Mouse (Mus musculus) neural tube, embryonic 11.5 days (tissue): ENCODE measurements at regions not wholly inside any gene's neighbourhood (a gene's known extent, or its start where the extent isn't known, plus 50 kb on each side); places are given as distances from the start of the nearest gene placed in this dataset.
A peak's percentile ranks its signal among the peaks of the same experiment; 100 is the strongest.

Source experiments
- ATAC-seq: fragments of 200-750 bp; cut with Nextera tagmentation; 2 replicates; pipeline ENCODE4 v1.8.0; 2017; ENCODE audit warnings: moderate number of reproducible peaks, mild to moderate bottlenecking, moderate TSS enrichment, moderate library complexity; ENCODE audit not compliant: insufficient read depth, low FRiP score, low TSS enrichment
- DNase-seq: peaks from one replicate; pipeline ENCODE4 v3.0.0-alpha.2; 2015; ENCODE audit warnings: low spot score
- H3K27ac ChIP-seq: fragments of 300-500 bp; sonication (generic); 2 replicates; pipeline ENCODE4 v1.5.1; 2014; ENCODE audit warnings: low read depth, mild to moderate bottlenecking, low read length
- H3K27me3 ChIP-seq: fragments of 300-500 bp; sonication (generic); 2 replicates; pipeline ENCODE4 v1.6.1; 2014; ENCODE audit warnings: mild to moderate bottlenecking, low read length, mixed read lengths; ENCODE audit not compliant: control insufficient read depth, insufficient read depth
- H3K36me3 ChIP-seq: fragments of 300-500 bp; sonication (generic); 2 replicates; pipeline ENCODE4 v1.6.1; 2014; ENCODE audit warnings: mild to moderate bottlenecking, low read length, moderate library complexity, mixed read lengths; ENCODE audit not compliant: control insufficient read depth, insufficient read depth
- H3K4me1 ChIP-seq: fragments of 300-500 bp; sonication (generic); 2 replicates; pipeline ENCODE4 v1.6.1; 2014; ENCODE audit warnings: low read length, mixed read lengths; ENCODE audit not compliant: control insufficient read depth, insufficient read depth
- H3K4me2 ChIP-seq: fragments of 300-500 bp; sonication (generic); 2 replicates; pipeline ENCODE4 v1.6.1; 2014; ENCODE audit warnings: low read depth, mild to moderate bottlenecking, moderate library complexity
- H3K4me3 ChIP-seq: fragments of 300-500 bp; sonication (generic); 2 replicates; pipeline ENCODE4 v1.5.1; 2014; ENCODE audit warnings: low read depth, low read length
- H3K9ac ChIP-seq: fragments of 300-500 bp; sonication (generic); 2 replicates; pipeline ENCODE4 v1.6.1; 2014; ENCODE audit warnings: mild to moderate bottlenecking, low read length
- H3K9me3 ChIP-seq: fragments of 300-500 bp; sonication (generic); 2 replicates; pipeline ENCODE4 v1.6.1; 2016; ENCODE audit warnings: low read length; ENCODE audit not compliant: control insufficient read depth
- WGBS: fragments of 180-500 bp; shearing (Covaris S2); extraction: QIAGEN DNeasy Blood & Tissue Kit; methylation state at CpG from one replicate; pipeline ENCODE4 v1.1.7; 2014; 5-methylcytosine and 5-hydroxymethylcytosine counted together

- Histone ChIP-seq H3K36me3 (no peaks in the 10 kb centered on the region), H3K9me3 (no peaks in the 10 kb centered on the region), H3K9ac (no peak overlapping the region), H3K4me2 (no peak overlapping the region), H3K27me3 (no peaks in the 10 kb centered on the region), H3K27ac (no peak overlapping the region), H3K4me1 (0 out of 2 replicates have a peak, but pooled peaks cover 2% of the 10 kb centered on the region), H3K4me3 (no peak overlapping the region)
- WGBS, result 9% methylated on average over 7 of the region's 7 CpGs
- peak; percentile 14 for DNase-seq
- ATAC-seq, result no peak
Measured at GRCm38 (mm10) chr19:56132911-56133562, 153.9 kb upstream of the Habp2 start.

GRCm38 (mm10) chr19:56133565-56133964 is 153.4 kb upstream of the Habp2 start:
- no peak overlapping the region for H3K9ac ChIP-seq
- 0 out of 2 replicates have a peak, but pooled peaks cover 2% of the 10 kb centered on the region for H3K4me1 ChIP-seq
- WGBS, result 9% methylated on average over 5 of the region's 5 CpGs
- ATAC-seq (no peak), DNase-seq (peak; percentile 24)
- no peak overlapping the region for H3K4me2 ChIP-seq
- H3K4me3 ChIP-seq, result no peak overlapping the region
- H3K36me3 ChIP-seq, result no peaks in the 10 kb centered on the region
- H3K27ac ChIP-seq, result no peak overlapping the region
- no peaks in the 10 kb centered on the region for H3K9me3 ChIP-seq
- H3K27me3 ChIP-seq, result no peaks in the 10 kb centered on the region

- peak; percentile 86; the same call in 1 of the 2 replicates for ATAC-seq
- Histone ChIP-seq H3K9me3 (no peaks in the 10 kb centered on the region), H3K9ac (no peak overlapping the region), H3K4me1 (0 out of 2 replicates have a peak, but pooled peaks cover 2% of the 10 kb centered on the region), H3K27ac (no peak overlapping the region), H3K4me2 (no peak overlapping the region), H3K27me3 (no peaks in the 10 kb centered on the region), H3K4me3 (no peak overlapping the region), H3K36me3 (no peaks in the 10 kb centered on the region)
- 14% methylated on average over 17 of the region's 17 CpGs for WGBS
- peak; percentile 84 for DNase-seq
Measured at GRCm38 (mm10) chr19:56134081-56134818, 152.7 kb upstream of the Habp2 start.

- no peak overlapping the region for H3K9ac ChIP-seq
- WGBS, result 84% methylated on average over 7 of the region's 7 CpGs
- H3K36me3 ChIP-seq, result no peaks in the 10 kb centered on the region
- H3K27ac ChIP-seq, result no peak overlapping the region
- H3K4me2 ChIP-seq, result no peak overlapping the region
- H3K4me1 ChIP-seq, result 0 out of 2 replicates have a peak, but pooled peaks cover 2% of the 10 kb centered on the region
- H3K4me3 ChIP-seq, result no peak overlapping the region
- DNase-seq (no peak), ATAC-seq (no peak)
- H3K9me3 ChIP-seq, result no peaks in the 10 kb centered on the region
- H3K27me3 ChIP-seq, result no peaks in the 10 kb centered on the region
Measured at GRCm38 (mm10) chr19:56135306-56135928, 151.5 kb upstream of the Habp2 start.

- ATAC-seq, result no peak
- Histone ChIP-seq H3K27me3 (no peaks in the 10 kb centered on the region), H3K4me3 (no peak overlapping the region), H3K9ac (no peak overlapping the region), H3K9me3 (peaks cover 3% of the 10 kb centered on the region; the same call in 1 of the 2 replicates), H3K4me2 (no peak overlapping the region), H3K36me3 (no peaks in the 10 kb centered on the region), H3K27ac (no peak overlapping the region), H3K4me1 (no peaks in the 10 kb centered on the region)
- WGBS, result 85% methylated on average over 2 of the region's 2 CpGs
- DNase-seq, result no peak
Measured at GRCm38 (mm10) chr19:56140540-56140939, 146.4 kb upstream of the Habp2 start.

- Histone ChIP-seq H3K4me1 (no peaks in the 10 kb centered on the region), H3K36me3 (no peaks in the 10 kb centered on the region), H3K9me3 (peaks cover 3% of the 10 kb centered on the region; the same call in 1 of the 2 replicates), H3K9ac (no peak overlapping the region), H3K27me3 (no peaks in the 10 kb centered on the region), H3K4me2 (no peak overlapping the region), H3K4me3 (no peak overlapping the region), H3K27ac (no peak overlapping the region)
- 93% methylated on average over 5 of the region's 5 CpGs for WGBS
- no peak for DNase-seq
- ATAC-seq, result no peak
Measured at GRCm38 (mm10) chr19:56144221-56144620, 142.7 kb upstream of the Habp2 start.

- no peak for ATAC-seq
- H3K27ac ChIP-seq, result no peak overlapping the region
- WGBS, result 78% methylated on average over 6 of the region's 6 CpGs
- H3K27me3 ChIP-seq, result no peaks in the 10 kb centered on the region
- H3K9ac ChIP-seq, result no peak overlapping the region
- DNase-seq, result no peak
- H3K36me3 ChIP-seq, result no peaks in the 10 kb centered on the region
- H3K4me3 ChIP-seq, result no peak overlapping the region
- H3K4me2 ChIP-seq, result no peak overlapping the region
- H3K4me1 ChIP-seq, result no peaks in the 10 kb centered on the region
- H3K9me3 ChIP-seq, result no peaks in the 10 kb centered on the region
Measured at GRCm38 (mm10) chr19:56157120-56157519, 129.8 kb upstream of the Habp2 start.

GRCm38 (mm10) chr19:56162156-56162555 is 124.8 kb upstream of the Habp2 start:
- Histone ChIP-seq H3K9me3 (no peaks in the 10 kb centered on the region), H3K4me3 (no peak overlapping the region), H3K36me3 (no peaks in the 10 kb centered on the region), H3K9ac (no peak overlapping the region), H3K4me1 (no peaks in the 10 kb centered on the region), H3K27ac (no peak overlapping the region), H3K27me3 (no peaks in the 10 kb centered on the region), H3K4me2 (no peak overlapping the region)
- ATAC-seq (no peak), DNase-seq (no peak)
- WGBS, result 85% methylated on average over 3 of the region's 3 CpGs
